ENCODE assay signal across 20 mouse cellular contexts in the genomic region with DNA sequence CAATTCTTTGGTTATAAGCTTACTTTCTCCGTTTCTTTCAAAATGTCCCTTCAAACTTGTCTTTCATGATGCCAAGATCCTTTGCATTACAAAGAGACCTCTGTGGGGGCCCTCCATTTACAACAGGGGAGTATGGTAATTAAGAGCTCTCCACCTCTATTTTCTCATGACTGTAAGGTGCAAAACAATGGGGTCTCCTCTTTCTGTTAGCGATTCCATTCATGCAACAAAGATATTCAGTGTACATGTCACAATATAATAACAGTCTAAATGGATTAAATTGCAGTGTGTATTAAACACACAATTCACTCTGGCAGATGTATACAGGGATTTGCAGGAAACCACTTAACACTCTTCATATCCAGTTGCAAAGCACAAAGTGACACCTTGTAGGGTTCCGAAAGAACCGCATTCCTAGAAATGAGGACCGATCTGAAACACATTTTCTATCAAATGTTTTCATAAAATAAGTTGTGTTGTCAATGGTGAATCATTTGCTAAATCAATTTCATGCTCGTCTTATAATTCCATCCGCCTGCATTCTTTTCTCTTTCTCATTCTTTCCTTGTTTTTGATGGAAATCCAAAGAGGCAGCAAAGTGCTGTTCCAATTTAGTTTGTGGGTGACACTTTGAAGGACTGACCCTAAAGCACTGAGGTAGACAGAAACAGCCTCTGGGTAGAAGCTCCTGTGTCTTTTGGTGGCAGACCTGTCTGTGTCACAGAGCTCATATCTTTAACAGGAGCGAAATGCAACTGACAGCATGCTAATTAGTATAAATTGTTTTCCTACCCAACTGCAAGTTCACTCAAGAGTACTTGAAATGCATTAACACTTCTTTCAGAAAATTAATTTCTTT.
A peak's percentile ranks its signal among the peaks of the same experiment; 100 is the strongest.
DNase-seq lines count a peak whose midpoint lies in the region; ATAC-seq and TF ChIP-seq lines count a peak whose summit lies in the region.
"Had no signal": no experiment of that assay in that cellular context is flagged by ENCODE, and none has a peak within 500 bp of the region (broad histone marks: within the 10 kb centered on the region; RNA-seq: fewer than 3 reads in every experiment).

No protein-coding gene starts in this region.

- ATAC-seq in midbrain, embryonic 12.5 days (ENCODE audit: low FRiP score, low read depth) = peak; percentile 92
- peak; percentile 74; the same call in 1 of the 2 replicates for ATAC-seq in forebrain, embryonic 14.5 days
- no peak for ATAC-seq in hindbrain, postnatal 0 days

- H3K9ac ChIP-seq in midbrain, embryonic 12.5 days (replicated peaks) = no peak overlapping the region
- H3K9ac ChIP-seq in forebrain, embryonic 14.5 days (ENCODE audit: low read length) = no peak overlapping the region
- no peak overlapping the region for H3K9ac ChIP-seq in hindbrain, postnatal 0 days (replicated peaks; ENCODE audit: low read length)
- H3K9ac ChIP-seq: embryonic facial prominence, embryonic 13.5 days; heart, embryonic 15.5 days; lung, embryonic 14.5 days had no signal

- no peaks in the 10 kb centered on the region for H3K36me3 ChIP-seq in midbrain, embryonic 12.5 days
- no peaks in the 10 kb centered on the region for H3K36me3 ChIP-seq in midbrain, embryonic 10.5 days
- H3K36me3 ChIP-seq in forebrain, embryonic 14.5 days (ENCODE audit: control insufficient read depth, insufficient read depth, low read length) = no peaks in the 10 kb centered on the region
- no peaks in the 10 kb centered on the region for H3K36me3 ChIP-seq in hindbrain, postnatal 0 days (ENCODE audit: insufficient read depth, low read length)
- H3K36me3 ChIP-seq: embryonic facial prominence, embryonic 13.5 days; heart, embryonic 15.5 days; limb, embryonic 10.5 days had no signal

- peaks cover 8% of the 10 kb centered on the region for H3K4me1 ChIP-seq in midbrain, embryonic 12.5 days
- peaks cover 30% of the 10 kb centered on the region for H3K4me1 ChIP-seq in midbrain, embryonic 10.5 days
- H3K4me1 ChIP-seq in forebrain, embryonic 14.5 days (ENCODE audit: control insufficient read depth, insufficient read depth, low read length) = peaks cover 8% of the 10 kb centered on the region
- H3K4me1 ChIP-seq in hindbrain, postnatal 0 days (ENCODE audit: insufficient read depth, low read length) = no peaks in the 10 kb centered on the region
- H3K4me1 ChIP-seq in lung, adult 2 months (ENCODE audit: control insufficient read depth, insufficient read depth, low read length) = no peaks in the 10 kb centered on the region
- H3K4me1 ChIP-seq: embryonic facial prominence, embryonic 13.5 days; heart, embryonic 15.5 days; limb, embryonic 10.5 days had no signal

- no peak overlapping the region for H3K4me3 ChIP-seq in midbrain, embryonic 12.5 days
- no peak overlapping the region for H3K4me3 ChIP-seq in midbrain, embryonic 10.5 days
- no peak overlapping the region for H3K4me3 ChIP-seq in forebrain, embryonic 14.5 days (ENCODE audit: low read depth, low read length)
- no peak overlapping the region for H3K4me3 ChIP-seq in hindbrain, postnatal 0 days (ENCODE audit: low read length)
- no peak overlapping the region for H3K4me3 ChIP-seq in lung, adult 2 months (replicated peaks; ENCODE audit: extremely low read depth, low read depth, low read length)
- H3K4me3 ChIP-seq: embryonic facial prominence, embryonic 13.5 days; heart, embryonic 15.5 days; limb, embryonic 10.5 days had no signal

- H3K27me3 ChIP-seq in midbrain, embryonic 12.5 days = peaks cover 2% of the 10 kb centered on the region; the same call in 1 of the 2 replicates
- no peaks in the 10 kb centered on the region; the same call in 1 of the 2 replicates for H3K27me3 ChIP-seq in midbrain, embryonic 10.5 days (ENCODE audit: low read depth, poor library complexity, severe bottlenecking)
- H3K27me3 ChIP-seq in forebrain, embryonic 14.5 days (replicated peaks; ENCODE audit: control insufficient read depth, insufficient read depth, low read length) = no peaks in the 10 kb centered on the region
- no peaks in the 10 kb centered on the region for H3K27me3 ChIP-seq in hindbrain, postnatal 0 days (ENCODE audit: insufficient read depth, low read length)
- H3K27me3 ChIP-seq: embryonic facial prominence, embryonic 13.5 days; heart, embryonic 15.5 days had no signal

- no peaks in the 10 kb centered on the region for H3K9me3 ChIP-seq in midbrain, embryonic 12.5 days
- H3K9me3 ChIP-seq in midbrain, embryonic 10.5 days (replicated peaks) = no peaks in the 10 kb centered on the region
- no peaks in the 10 kb centered on the region for H3K9me3 ChIP-seq in forebrain, embryonic 14.5 days (replicated peaks; ENCODE audit: control insufficient read depth, low read length)
- no peaks in the 10 kb centered on the region for H3K9me3 ChIP-seq in hindbrain, postnatal 0 days (ENCODE audit: low read length)
- H3K9me3 ChIP-seq: embryonic facial prominence, embryonic 13.5 days; heart, embryonic 15.5 days; limb, embryonic 10.5 days had no signal

- TF ChIP-seq CTCF in hindbrain, postnatal 0 days (IDR thresholded peaks at IDR 0.05; ENCODE audit: low read depth) = no peak
- TF ChIP-seq CTCF in lung, adult 2 months (IDR thresholded peaks at IDR 0.05; ENCODE audit: insufficient read depth, low read length) = no peak

- DNase-seq in midbrain, embryonic 10.5 days (ENCODE audit: low spot score) = no peak
- peak; percentile 60 for DNase-seq in forebrain, embryonic 14.5 days (ENCODE audit: low spot score)
- DNase-seq in hindbrain, postnatal 0 days (ENCODE audit: low spot score) = no peak
- no peak for DNase-seq in lung, adult 2 months
- no peak for DNase-seq in adrenal gland, postnatal 25 days
- DNase-seq in MN1 (ENCODE audit: low spot score) = no peak
- DNase-seq: cerebellum, adult 11 months; gastrocnemius, postnatal 10 days; heart, adult 18-20 months; kidney, adult 11 months; kidney, postnatal 14 days; lung, embryonic 14.5 days; right cerebral cortex, postnatal 4 days; thymus, adult 18-20 months had no signal

- H3K27ac ChIP-seq in midbrain, embryonic 12.5 days (replicated peaks) = peak overlapping the region; percentile 8; the same call in 1 of the 2 replicates
- no peak overlapping the region for H3K27ac ChIP-seq in midbrain, embryonic 10.5 days (replicated peaks)
- no peak overlapping the region for H3K27ac ChIP-seq in forebrain, embryonic 14.5 days (ENCODE audit: low read depth, low read length)
- H3K27ac ChIP-seq in hindbrain, postnatal 0 days = no peak overlapping the region
- H3K27ac ChIP-seq: embryonic facial prominence, embryonic 13.5 days; heart, embryonic 15.5 days; limb, embryonic 10.5 days; macrophage had no signal

- WGBS in midbrain, embryonic 12.5 days = 8% methylated on average over 8 of the region's 8 CpGs
- 26% methylated on average over 8 of the region's 8 CpGs for WGBS in midbrain, embryonic 10.5 days
- WGBS in forebrain, embryonic 14.5 days = 5% methylated on average over 8 of the region's 8 CpGs
- WGBS in hindbrain, postnatal 0 days = 19% methylated on average over 8 of the region's 8 CpGs
- 43% methylated on average over 8 of the region's 8 CpGs for WGBS in lung, adult 2 months

- peak overlapping the region; percentile 19 for H3K4me2 ChIP-seq in midbrain, embryonic 12.5 days (replicated peaks)
- H3K4me2 ChIP-seq in forebrain, embryonic 14.5 days (ENCODE audit: low read length) = 0 out of 2 replicates have a peak overlapping the region, but pooled peaks have one; percentile 10
- 0 out of 2 replicates have a peak overlapping the region, but pooled peaks have one; percentile 4 for H3K4me2 ChIP-seq in hindbrain, postnatal 0 days (ENCODE audit: low read depth, low read length)
- H3K4me2 ChIP-seq: embryonic facial prominence, embryonic 13.5 days; heart, embryonic 15.5 days; liver, embryonic 11.5 days; lung, embryonic 14.5 days had no signal

- no peak for TF ChIP-seq POLR2A in lung, adult 2 months (IDR thresholded peaks at IDR 0.05; ENCODE audit: borderline replicate concordance, extremely low read depth, low read depth, low read length)
